Comparison of ENCODE assay signal across 23 mouse cellular contexts in the genomic region with DNA sequence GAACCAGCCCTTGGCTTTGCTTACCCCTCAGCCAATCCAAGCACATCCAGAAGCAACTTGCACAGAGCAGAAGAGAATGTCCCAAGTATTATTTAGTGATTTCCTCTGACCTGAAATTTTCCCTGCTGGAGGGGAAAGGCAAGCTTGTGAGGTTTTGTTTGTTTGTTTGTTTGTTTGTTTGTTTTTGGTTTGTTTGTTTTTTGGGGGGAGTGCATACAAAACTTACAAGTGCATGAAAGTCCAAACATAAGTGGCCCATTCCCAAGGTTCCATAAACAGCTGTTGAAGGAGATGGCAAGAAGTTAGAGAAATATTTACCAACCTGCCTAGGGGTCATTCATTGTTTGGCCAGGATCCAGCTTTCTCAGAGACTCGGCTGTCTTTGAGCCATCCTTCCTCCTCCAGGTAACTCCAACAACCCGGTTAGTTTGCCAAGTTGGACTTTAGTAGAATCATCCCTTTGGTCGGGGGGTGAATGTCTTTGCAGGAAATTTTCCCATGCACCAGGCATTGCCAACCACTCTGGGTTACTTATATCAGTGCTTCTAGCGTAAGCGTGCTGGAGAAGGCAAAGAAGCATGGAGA.
DNase-seq lines count a peak whose midpoint lies in the region; ATAC-seq and TF ChIP-seq lines count a peak whose summit lies in the region.
"Had no signal": no experiment of that assay in that cellular context is flagged by ENCODE, and none has a peak within 500 bp of the region (broad histone marks: within the 10 kb centered on the region; RNA-seq: fewer than 3 reads in every experiment).

No protein-coding gene starts in this region.

- ATAC-seq in neural tube, embryonic 15.5 days (ENCODE audit: low FRiP score) = no peak
- ATAC-seq in heart, embryonic 12.5 days (ENCODE audit: insufficient number of reproducible peaks, low FRiP score) = no peak
- ATAC-seq: activated CD4-positive, CD25-positive, alpha-beta regulatory T cell, adult 4 months; forebrain, embryonic 13.5 days; forebrain, embryonic 16.5 days had no signal

- H3K4me2 ChIP-seq in neural tube, embryonic 15.5 days = no peak overlapping the region
- no peak overlapping the region for H3K4me2 ChIP-seq in heart, embryonic 12.5 days
- H3K4me2 ChIP-seq: forebrain, embryonic 13.5 days; heart, embryonic 13.5 days; hindbrain, embryonic 12.5 days; hindbrain, embryonic 15.5 days had no signal

- 52% methylated on average over 5 of the region's 5 CpGs for WGBS in kidney, adult 2 months
- 92% methylated on average over 5 of the region's 5 CpGs for WGBS in neural tube, embryonic 15.5 days
- WGBS in heart, embryonic 12.5 days = 87% methylated on average over 5 of the region's 5 CpGs

- TF ChIP-seq CTCF in kidney, adult 2 months (conservative IDR thresholded peaks at IDR 0.05; ENCODE audit: insufficient read depth, insufficient read length, low read depth, low read length) = no peak

- intact Hi-C loops in gastrocnemius, postnatal 36 days (cut with DNase I) = no loop called here

- H3K9me3 ChIP-seq in neural tube, embryonic 15.5 days (replicated peaks) = no peaks in the 10 kb centered on the region
- no peaks in the 10 kb centered on the region for H3K9me3 ChIP-seq in heart, embryonic 12.5 days (replicated peaks)
- H3K9me3 ChIP-seq: forebrain, embryonic 10.5 days; forebrain, embryonic 13.5 days; heart, embryonic 13.5 days; hindbrain, embryonic 12.5 days; hindbrain, embryonic 15.5 days had no signal

- no peaks in the 10 kb centered on the region for H3K36me3 ChIP-seq in kidney, adult 2 months (ENCODE audit: control insufficient read depth, insufficient read depth, low read length)
- no peaks in the 10 kb centered on the region for H3K36me3 ChIP-seq in neural tube, embryonic 15.5 days
- no peaks in the 10 kb centered on the region for H3K36me3 ChIP-seq in heart, embryonic 12.5 days
- H3K36me3 ChIP-seq: forebrain, embryonic 10.5 days; heart, embryonic 13.5 days; hindbrain, embryonic 12.5 days; hindbrain, embryonic 15.5 days had no signal

- no peak overlapping the region for H3K27ac ChIP-seq in kidney, adult 2 months (ENCODE audit: insufficient read depth, low read depth, low read length)
- no peak overlapping the region for H3K27ac ChIP-seq in neural tube, embryonic 15.5 days (replicated peaks)
- H3K27ac ChIP-seq in heart, embryonic 12.5 days (ENCODE audit: poor library complexity, severe bottlenecking) = no peak overlapping the region
- H3K27ac ChIP-seq: forebrain, embryonic 10.5 days; forebrain, embryonic 13.5 days; heart, embryonic 13.5 days; hindbrain, embryonic 12.5 days; hindbrain, embryonic 15.5 days had no signal

- TF ChIP-seq POLR2A in kidney, adult 2 months (IDR thresholded peaks at IDR 0.05; ENCODE audit: low read depth, low read length) = no peak

- H3K4me1 ChIP-seq in kidney, adult 2 months (ENCODE audit: control insufficient read depth, insufficient read depth, low read length) = peaks cover 2% of the 10 kb centered on the region; the same call in 1 of the 2 replicates
- H3K4me1 ChIP-seq in neural tube, embryonic 15.5 days = no peaks in the 10 kb centered on the region
- peaks cover 4% of the 10 kb centered on the region; the same call in 1 of the 2 replicates for H3K4me1 ChIP-seq in heart, embryonic 12.5 days (replicated peaks)
- H3K4me1 ChIP-seq: forebrain, embryonic 10.5 days; forebrain, embryonic 13.5 days; hindbrain, embryonic 12.5 days; hindbrain, embryonic 15.5 days had no signal

- DNase-seq in kidney, adult 2 months = peak; percentile 68
- no peak for DNase-seq in kidney, adult 18-20 months
- DNase-seq in 3T3-L1 (ENCODE audit: low read depth, low spot score) (peak; percentile 96), adipocyte (ENCODE audit: low spot score) (peak; percentile 96)
- DNase-seq in kidney, postnatal 14 days = peak; percentile 35
- no peak for DNase-seq in gastrocnemius, postnatal 36 days
- DNase-seq: adrenal gland, postnatal 10 days; adrenal gland, postnatal 36 days; cerebellum, adult 18-20 months; cerebellum, adult 9-10 months; cerebellum, postnatal 14 days; gastrocnemius, postnatal 10 days; heart, adult 18-20 months; heart, postnatal 14 days had no signal

- no peaks in the 10 kb centered on the region for H3K27me3 ChIP-seq in kidney, adult 2 months (replicated peaks; ENCODE audit: control insufficient read depth, insufficient read depth, low read length)
- no peaks in the 10 kb centered on the region for H3K27me3 ChIP-seq in neural tube, embryonic 15.5 days (replicated peaks)
- H3K27me3 ChIP-seq in heart, embryonic 12.5 days (replicated peaks) = no peaks in the 10 kb centered on the region
- H3K27me3 ChIP-seq: forebrain, embryonic 13.5 days; heart, embryonic 13.5 days; hindbrain, embryonic 12.5 days; hindbrain, embryonic 15.5 days had no signal

- H3K9ac ChIP-seq in neural tube, embryonic 15.5 days (replicated peaks) = no peak overlapping the region
- H3K9ac ChIP-seq in heart, embryonic 12.5 days = no peak overlapping the region
- H3K9ac ChIP-seq: forebrain, embryonic 13.5 days; heart, embryonic 13.5 days; hindbrain, embryonic 12.5 days; hindbrain, embryonic 15.5 days had no signal

- H3K4me3 ChIP-seq in kidney, adult 2 months (ENCODE audit: insufficient read depth, low read depth, low read length) = no peak overlapping the region
- H3K4me3 ChIP-seq in neural tube, embryonic 15.5 days (replicated peaks) = no peak overlapping the region
- H3K4me3 ChIP-seq in heart, embryonic 12.5 days = no peak overlapping the region
- H3K4me3 ChIP-seq: forebrain, embryonic 10.5 days; forebrain, embryonic 13.5 days; heart, embryonic 13.5 days; hindbrain, embryonic 12.5 days; hindbrain, embryonic 15.5 days had no signal

Comparison
In these comparisons a context has a peak if more than half of its experiments do, and no peak if none do; other contexts are left out.
1. DNase-seq: peak in kidney, adult 2 months (single experiment), 3T3-L1 (single experiment), adipocyte (single experiment) and kidney, postnatal 14 days (single experiment); none in kidney, adult 18-20 months (single experiment) and gastrocnemius, postnatal 36 days (0 of 2).